Mouse (Mus musculus): Measurements from ENCODE around the gene Hoxb6. TPM values are rescaled to one million over a fixed set of nuclear protein-coding genes. Genes with fewer than 3 reads are reported as not detected.

Gene Hoxb6
- polyA plus RNA-seq, 1 experiment from 2014 or later = 5.7 TPM

DNA sequence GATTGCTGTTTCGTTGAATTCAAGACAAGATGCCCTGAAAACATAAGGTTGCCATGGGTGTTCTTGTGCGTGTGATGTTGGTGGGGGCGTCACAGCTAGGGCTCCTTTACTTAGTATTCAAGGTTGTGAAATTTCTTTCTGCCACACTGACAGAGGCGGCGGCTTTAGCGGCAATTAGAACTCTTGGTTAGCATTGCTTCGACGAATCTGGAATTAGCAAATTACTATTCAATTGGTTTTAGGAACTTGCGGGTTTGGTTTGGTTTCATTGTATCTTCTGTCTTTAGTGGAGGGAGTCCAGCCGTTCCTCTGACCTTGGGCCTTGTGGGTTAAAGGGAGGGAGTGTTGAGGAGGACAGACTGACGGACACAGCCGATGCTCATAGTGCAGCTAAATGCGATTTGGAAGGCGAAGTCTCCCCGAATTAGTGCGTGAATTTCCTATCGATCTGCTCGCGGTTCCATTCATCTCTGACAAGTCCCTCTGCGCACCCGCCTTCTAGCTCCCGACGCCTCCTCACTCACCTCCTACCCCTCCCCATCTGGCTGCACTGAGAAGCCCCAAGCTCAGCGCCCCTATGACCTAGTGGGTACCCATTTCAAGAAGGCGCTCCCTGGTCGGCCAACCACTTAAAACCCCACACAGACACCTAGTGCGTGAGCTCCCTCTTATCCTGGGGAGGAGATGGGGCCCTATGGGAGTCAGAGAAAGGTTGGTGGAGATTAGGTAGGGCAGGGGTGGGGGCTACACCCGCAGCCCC, 25.5 kb downstream of the Hoxb6 start, which contains the start of gene Hoxb4:
Hoxb4 (plus strand) TSS at position 660 of the 760 bp plus-strand sequence.
- TF ChIP-seq CTCF (IDR thresholded peaks at IDR 0.05; ENCODE audit: low read depth) = no peak
- 16% methylated on average over 28 of the region's 28 CpGs for WGBS
- H3K4me1 ChIP-seq (replicated peaks; ENCODE audit: control insufficient read depth, insufficient read depth, low read length) = no peaks in the 10 kb centered on the region
- ATAC-seq = no peak
- peak within 1 kb of the TSS; percentile 83 for H3K4me2 ChIP-seq (replicated peaks; ENCODE audit: low read depth)
- H3K27me3 ChIP-seq (replicated peaks; ENCODE audit: control insufficient read depth, insufficient read depth, low read length) = peaks cover 43% of the 10 kb centered on the region; the same call in 1 of the 2 replicates
- peak within 1 kb of the TSS; percentile 69 for H3K9ac ChIP-seq (ENCODE audit: low read depth, low read length)
- H3K36me3 ChIP-seq (ENCODE audit: control insufficient read depth, insufficient read depth) = no peaks in the 10 kb centered on the region
- H3K4me3 ChIP-seq (ENCODE audit: low read depth, low read length) = peak within 1 kb of the TSS; percentile 59
- H3K27ac ChIP-seq (ENCODE audit: low read depth, low read length) = peak within 1 kb of the TSS; percentile 94
- H3K9me3 ChIP-seq (ENCODE audit: control insufficient read depth) = no peaks in the 10 kb centered on the region

DNA sequence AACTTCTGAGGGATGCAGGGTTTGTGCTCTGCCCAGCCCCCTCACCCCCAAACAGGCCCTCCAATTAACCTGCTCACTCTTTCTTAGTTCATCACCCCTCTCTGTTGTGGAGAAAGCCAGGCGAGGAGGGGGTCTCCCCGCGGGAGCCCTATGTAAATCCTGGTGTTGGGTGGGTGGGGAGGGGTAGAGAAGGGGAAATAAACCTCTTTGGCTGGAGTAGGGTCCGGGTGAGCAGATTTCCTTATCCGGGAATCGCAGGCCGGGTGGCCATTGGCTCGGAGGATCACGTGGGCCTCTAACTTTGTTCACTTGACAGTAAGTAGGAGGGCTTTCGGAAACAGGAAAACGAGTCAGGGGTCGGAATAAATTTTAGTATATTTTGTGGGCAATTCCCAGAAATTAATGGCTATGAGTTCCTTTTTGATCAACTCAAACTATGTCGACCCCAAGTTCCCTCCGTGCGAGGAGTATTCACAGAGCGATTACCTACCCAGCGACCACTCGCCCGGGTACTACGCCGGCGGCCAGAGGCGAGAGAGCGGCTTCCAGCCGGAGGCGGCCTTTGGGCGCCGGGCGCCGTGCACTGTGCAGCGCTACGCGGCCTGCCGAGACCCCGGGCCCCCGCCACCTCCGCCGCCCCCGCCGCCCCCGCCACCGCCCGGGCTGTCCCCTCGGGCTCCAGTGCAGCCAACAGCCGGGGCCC, 26.2 kb downstream of the Hoxb6 start:
- peak overlapping the region; percentile 59 for H3K4me3 ChIP-seq (ENCODE audit: low read depth, low read length)
- H3K4me2 ChIP-seq (replicated peaks; ENCODE audit: low read depth) = peak overlapping the region; percentile 83
- ATAC-seq = peak; percentile 60
- under 1% methylated on average over 35 of the region's 45 CpGs for WGBS
- H3K9me3 ChIP-seq (ENCODE audit: control insufficient read depth) = no peaks in the 10 kb centered on the region
- no peak for TF ChIP-seq CTCF (IDR thresholded peaks at IDR 0.05; ENCODE audit: low read depth)
- H3K27me3 ChIP-seq (replicated peaks; ENCODE audit: control insufficient read depth, insufficient read depth, low read length) = peaks cover 37% of the 10 kb centered on the region; the same call in 1 of the 2 replicates
- peak overlapping the region; percentile 69 for H3K9ac ChIP-seq (ENCODE audit: low read depth, low read length)
- no peaks in the 10 kb centered on the region for H3K4me1 ChIP-seq (replicated peaks; ENCODE audit: control insufficient read depth, insufficient read depth, low read length)
- peak overlapping the region; percentile 94 for H3K27ac ChIP-seq (ENCODE audit: low read depth, low read length)
- no peaks in the 10 kb centered on the region for H3K36me3 ChIP-seq (ENCODE audit: control insufficient read depth, insufficient read depth)

DNA sequence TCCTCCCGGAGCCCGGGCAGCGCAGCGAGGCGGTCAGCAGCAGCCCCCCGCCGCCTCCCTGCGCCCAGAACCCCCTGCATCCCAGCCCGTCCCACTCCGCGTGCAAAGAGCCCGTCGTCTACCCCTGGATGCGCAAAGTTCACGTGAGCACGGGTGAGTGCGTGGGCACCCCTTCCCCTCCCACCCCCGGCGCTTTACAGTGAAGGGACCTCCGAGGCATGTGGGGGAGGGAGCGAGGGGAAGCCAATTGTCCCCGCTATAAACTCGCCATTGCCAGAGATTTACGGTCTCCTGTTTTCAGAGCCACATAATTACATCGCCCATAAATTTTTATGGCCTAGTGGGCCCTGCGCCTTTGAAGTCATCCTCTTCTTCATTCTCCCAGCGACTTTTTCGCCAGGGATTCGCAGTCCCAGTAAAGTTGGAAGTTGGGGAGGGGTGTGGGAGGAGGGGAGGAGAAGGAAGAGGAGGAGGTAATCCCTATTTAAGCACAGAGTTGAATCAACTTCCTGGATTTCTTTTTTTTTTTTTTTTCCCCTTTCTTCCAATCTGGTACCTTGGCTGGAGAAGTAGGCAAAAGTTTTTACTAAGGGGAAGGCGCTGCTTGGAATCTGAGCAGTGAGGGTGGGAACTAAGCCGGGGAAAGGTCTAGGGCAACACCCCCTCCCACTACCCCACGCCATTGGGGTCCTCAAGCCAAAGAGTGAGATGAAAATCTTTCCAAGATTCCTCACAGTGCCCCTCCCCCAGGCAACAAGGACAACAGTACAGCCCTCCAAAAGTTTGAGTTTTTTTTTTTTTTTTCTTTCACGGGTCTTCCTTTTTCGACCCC, 27.0 kb downstream of the Hoxb6 start:
- TF ChIP-seq CTCF (IDR thresholded peaks at IDR 0.05; ENCODE audit: low read depth) = no peak

DNA sequence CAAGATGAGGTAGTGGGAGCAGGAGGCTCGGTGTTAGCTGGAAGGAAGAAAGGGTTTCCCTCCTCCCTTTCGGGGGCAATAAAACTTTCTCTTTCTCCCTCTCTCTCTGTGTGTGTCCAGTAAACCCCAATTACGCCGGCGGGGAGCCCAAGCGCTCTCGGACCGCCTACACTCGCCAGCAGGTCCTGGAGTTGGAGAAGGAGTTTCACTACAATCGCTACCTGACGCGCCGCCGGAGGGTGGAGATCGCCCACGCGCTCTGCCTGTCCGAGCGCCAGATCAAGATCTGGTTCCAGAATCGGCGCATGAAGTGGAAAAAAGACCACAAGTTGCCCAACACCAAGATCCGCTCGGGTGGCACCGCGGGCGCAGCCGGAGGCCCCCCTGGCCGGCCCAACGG, 27.6 kb downstream of the Hoxb6 start:
- H3K9ac ChIP-seq (ENCODE audit: low read depth, low read length) = peak overlapping the region; percentile 69
- H3K36me3 ChIP-seq (ENCODE audit: control insufficient read depth, insufficient read depth) = no peaks in the 10 kb centered on the region
- peak overlapping the region; percentile 83 for H3K4me2 ChIP-seq (replicated peaks; ENCODE audit: low read depth)
- peaks cover 28% of the 10 kb centered on the region; the same call in 1 of the 2 replicates for H3K27me3 ChIP-seq (replicated peaks; ENCODE audit: control insufficient read depth, insufficient read depth, low read length)
- WGBS = 2% methylated on average over 29 of the region's 29 CpGs
- H3K9me3 ChIP-seq (ENCODE audit: control insufficient read depth) = no peaks in the 10 kb centered on the region
- H3K27ac ChIP-seq (ENCODE audit: low read depth, low read length) = peak overlapping the region; percentile 94
- H3K4me1 ChIP-seq (replicated peaks; ENCODE audit: control insufficient read depth, insufficient read depth, low read length) = no peaks in the 10 kb centered on the region
- peak overlapping the region; percentile 59 for H3K4me3 ChIP-seq (ENCODE audit: low read depth, low read length)
- TF ChIP-seq CTCF (IDR thresholded peaks at IDR 0.05; ENCODE audit: low read depth) = no peak
- ATAC-seq = no peak

More for the DNA sequence above, 27.0 kb downstream of the Hoxb6 start:
- Histone ChIP-seq H3K4me1 (replicated peaks; ENCODE audit: control insufficient read depth, insufficient read depth, low read length) (no peaks in the 10 kb centered on the region), H3K4me2 (replicated peaks; ENCODE audit: low read depth) (peak overlapping the region; percentile 83), H3K36me3 (ENCODE audit: control insufficient read depth, insufficient read depth) (no peaks in the 10 kb centered on the region), H3K9ac (ENCODE audit: low read depth, low read length) (peak overlapping the region; percentile 69), H3K4me3 (ENCODE audit: low read depth, low read length) (peak overlapping the region; percentile 59), H3K9me3 (ENCODE audit: control insufficient read depth) (no peaks in the 10 kb centered on the region), H3K27ac (ENCODE audit: low read depth, low read length) (peak overlapping the region; percentile 94), H3K27me3 (replicated peaks; ENCODE audit: control insufficient read depth, insufficient read depth, low read length) (peaks cover 29% of the 10 kb centered on the region; the same call in 1 of the 2 replicates)
- peak; percentile 26 for ATAC-seq
- under 1% methylated on average over 29 of the region's 34 CpGs for WGBS

DNA sequence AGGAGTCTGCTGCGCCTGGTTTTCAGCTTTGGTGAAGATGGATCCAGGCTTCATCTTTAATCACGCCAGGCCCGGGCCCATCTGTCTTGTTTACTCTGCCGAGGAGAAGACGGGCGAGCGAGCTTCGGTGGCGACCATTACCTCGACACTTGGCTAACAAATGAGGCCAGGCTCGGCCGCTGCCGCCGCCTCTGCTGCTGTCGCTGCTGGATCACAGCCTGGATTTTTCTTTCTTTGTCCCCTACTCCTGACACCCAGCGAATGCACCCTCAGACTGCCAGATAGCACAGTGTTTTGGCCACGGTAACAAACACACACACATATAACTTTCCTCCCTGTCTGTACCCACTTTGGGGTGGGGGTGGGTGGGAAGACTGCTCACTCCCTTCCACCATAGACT, 28.4 kb downstream of the Hoxb6 start:
- peak overlapping the region; percentile 59 for H3K4me3 ChIP-seq (ENCODE audit: low read depth, low read length)
- peaks cover 29% of the 10 kb centered on the region for H3K27me3 ChIP-seq (replicated peaks; ENCODE audit: control insufficient read depth, insufficient read depth, low read length)
- H3K36me3 ChIP-seq (ENCODE audit: control insufficient read depth, insufficient read depth) = no peaks in the 10 kb centered on the region
- H3K4me2 ChIP-seq (replicated peaks; ENCODE audit: low read depth) = peak overlapping the region; percentile 83
- H3K9ac ChIP-seq (ENCODE audit: low read depth, low read length) = peak overlapping the region; percentile 22; the same call in 1 of the 2 replicates
- TF ChIP-seq CTCF (IDR thresholded peaks at IDR 0.05; ENCODE audit: low read depth) = no peak
- no peaks in the 10 kb centered on the region for H3K9me3 ChIP-seq (ENCODE audit: control insufficient read depth)
- no peak for ATAC-seq
- H3K4me1 ChIP-seq (replicated peaks; ENCODE audit: control insufficient read depth, insufficient read depth, low read length) = no peaks in the 10 kb centered on the region
- WGBS = 26% methylated on average over 17 of the region's 17 CpGs
- peak overlapping the region; percentile 37; the same call in 1 of the 2 replicates for H3K27ac ChIP-seq (ENCODE audit: low read depth, low read length)

Data from intestine, postnatal 0 days (tissue).